Mouse (Mus musculus) heart, adult 2 months (tissue): Measurements from ENCODE around the gene Ugt1a10. TPM values are rescaled to one million over a fixed set of nuclear protein-coding genes. Genes with fewer than 3 reads are reported as not detected.
"Not testable (repeated sequence)": the region's sequence is repeated elsewhere in the genome, so short reads cannot be mapped to it uniquely, and the experiment has no call there.

Experiments
- DNase-seq, 2 experiments: peaks; one replicate each; pipeline ENCODE4 v3.0.0; 2021
- H3K27ac ChIP-seq: fragments of 200-600 bp; 2 replicates; pipeline ENCODE4 v1.8.1; 2022
- H3K27me3 ChIP-seq: fragments of 200-500 bp; 2 replicates; pipeline ENCODE4 v1.6.1; 2012; ENCODE audit warnings: mild to moderate bottlenecking, low read length, inconsistent platforms, mixed read lengths; ENCODE audit not compliant: control insufficient read depth, insufficient read depth
- H3K36me3 ChIP-seq: fragments of 200-500 bp; 2 replicates; pipeline ENCODE4 v1.6.1; 2012; ENCODE audit warnings: low read length, inconsistent platforms; ENCODE audit not compliant: control insufficient read depth, insufficient read depth
- H3K4me1 ChIP-seq: fragments of 200-500 bp; 2 replicates; pipeline ENCODE4 v1.6.1; 2011; ENCODE audit warnings: low read length; ENCODE audit not compliant: control insufficient read depth, insufficient read depth
- H3K4me3 ChIP-seq: fragments of 200-600 bp; 2 replicates; pipeline ENCODE4 v1.8.1; 2022
- H3K79me2 ChIP-seq: fragments of 200-500 bp; replicated peaks from 2 replicates; pipeline ENCODE4 v1.6.1; 2012; ENCODE audit warnings: mild to moderate bottlenecking, inconsistent platforms, low read length, moderate library complexity, mixed read lengths; ENCODE audit not compliant: control insufficient read depth, insufficient read depth
- H3K9ac ChIP-seq: fragments of 200-500 bp; 2 replicates; pipeline ENCODE4 v1.6.1; 2012; ENCODE audit warnings: low read depth, mild to moderate bottlenecking, control low read depth, inconsistent platforms, low read length, mixed read lengths
- CTCF ChIP-seq: fragments of 200-600 bp; IDR thresholded peaks from 2 replicates; pipeline ENCODE4 v1.8.1; 2022; ENCODE audit warnings: antibody characterized with exemption, mild to moderate bottlenecking, moderate library complexity
- EP300 ChIP-seq: fragments of 200-500 bp; IDR thresholded peaks from 2 replicates; pipeline ENCODE4 v1.6.1; 2011; ENCODE audit warnings: low read depth, low read length, control low read depth; ENCODE audit not compliant: insufficient read depth
- POLR2A ChIP-seq: fragments of 200-500 bp; IDR thresholded peaks from 2 replicates; pipeline ENCODE4 v1.6.1; 2011; ENCODE audit warnings: mild to moderate bottlenecking, low read depth, low read length, control low read depth; ENCODE audit not compliant: insufficient read depth
- WGBS: fragments of 180-500 bp; shearing (Covaris S2); methylation state at CpG from one replicate; pipeline ENCODE4 v1.1.7; 2018; 5-methylcytosine and 5-hydroxymethylcytosine counted together
- intact Hi-C: fragments of 180-260 bp; cut with DNase I; formaldehyde crosslinking; loops from one replicate; pipeline ENCODE4 v1.15.1; 2025
- polyA plus RNA-seq: library from polyadenylated mRNA; depleted of rRNA; stranded (reverse); fragments of >200 nt; gene quantifications from 2 replicates; pipeline ENCODE4 v1.2.3, GENCODE M21; 2012
- total RNA-seq, 2 experiments: library from RNA; stranded (reverse); gene quantifications; 2 replicates each; pipeline ENCODE4 v1.2.3; 2021

Gene Ugt1a10
- total and polyA plus RNA-seq, 3 experiments, result not detected

DNA sequence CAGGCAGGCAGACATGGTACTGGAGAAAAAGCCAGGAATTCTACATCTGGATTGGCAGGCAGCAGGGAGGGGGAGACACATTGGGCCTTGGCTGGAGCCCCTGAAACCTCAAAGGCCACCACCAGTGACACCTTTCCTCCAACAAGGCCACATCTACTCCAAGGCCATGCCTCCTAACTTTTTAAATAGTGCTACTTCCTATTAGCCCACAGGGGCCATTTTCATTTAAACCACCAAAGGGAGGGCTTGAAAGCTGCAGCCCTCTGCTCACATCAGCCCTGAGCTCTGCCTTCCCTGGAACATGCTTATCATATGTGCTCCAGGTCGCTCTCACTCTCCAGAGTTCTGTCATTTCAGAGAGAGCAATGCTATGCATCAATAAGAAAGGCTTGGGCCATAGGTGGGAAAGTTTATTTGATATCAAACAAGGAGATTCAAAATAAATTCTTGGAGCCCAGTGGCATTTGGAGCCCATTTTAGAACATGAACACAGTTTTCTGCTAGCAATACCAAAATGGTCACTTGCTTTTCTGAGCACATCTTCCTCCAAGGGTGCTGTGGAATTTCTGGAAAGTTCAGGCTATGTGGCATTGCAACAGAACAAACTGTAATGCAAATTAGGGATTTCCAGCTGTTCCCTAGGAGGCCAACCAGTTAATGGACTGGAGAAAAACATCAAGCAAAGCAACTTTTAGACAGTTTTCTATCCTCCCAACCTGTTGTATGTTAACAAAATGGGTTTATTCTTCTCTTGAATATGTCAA lies 49.7 kb downstream of the Ugt1a10 start:
- Histone ChIP-seq H3K79me2 (no peaks in the 10 kb centered on the region), H3K4me3 (no peak overlapping the region), H3K36me3 (no peaks in the 10 kb centered on the region), H3K4me1 (no peaks in the 10 kb centered on the region), H3K9ac (no peak overlapping the region), H3K27ac (no peak overlapping the region), H3K27me3 (no peaks in the 10 kb centered on the region)
- intact Hi-C loops, result no loop called here
- WGBS, result 95% methylated on average over 1 of the region's 1 CpGs
- TF ChIP-seq EP300 (no peak), CTCF (no peak), POLR2A (no peak)
- no peak for DNase-seq

DNA sequence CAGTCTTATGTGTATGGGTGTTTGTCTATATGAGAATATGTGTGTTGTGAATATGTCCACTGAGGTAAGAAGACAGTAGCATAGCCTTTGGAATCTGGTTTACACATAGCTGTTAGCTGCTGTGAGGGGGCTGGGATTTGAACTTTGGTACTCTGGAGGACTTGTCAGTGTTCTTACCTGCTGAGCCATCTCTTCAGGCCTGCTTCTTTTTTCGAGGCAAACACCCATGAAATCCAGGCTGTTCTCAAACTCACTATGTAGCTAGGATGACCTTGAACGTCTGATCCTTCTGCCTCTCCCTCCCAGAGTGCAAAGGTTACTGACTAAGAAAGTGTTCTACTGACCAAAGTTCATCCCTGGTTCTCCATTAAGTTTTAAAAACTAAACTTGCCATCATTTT lies 50.5 kb downstream of the Ugt1a10 start:
- WGBS, result 54% methylated on average over 2 of the region's 2 CpGs

DNA sequence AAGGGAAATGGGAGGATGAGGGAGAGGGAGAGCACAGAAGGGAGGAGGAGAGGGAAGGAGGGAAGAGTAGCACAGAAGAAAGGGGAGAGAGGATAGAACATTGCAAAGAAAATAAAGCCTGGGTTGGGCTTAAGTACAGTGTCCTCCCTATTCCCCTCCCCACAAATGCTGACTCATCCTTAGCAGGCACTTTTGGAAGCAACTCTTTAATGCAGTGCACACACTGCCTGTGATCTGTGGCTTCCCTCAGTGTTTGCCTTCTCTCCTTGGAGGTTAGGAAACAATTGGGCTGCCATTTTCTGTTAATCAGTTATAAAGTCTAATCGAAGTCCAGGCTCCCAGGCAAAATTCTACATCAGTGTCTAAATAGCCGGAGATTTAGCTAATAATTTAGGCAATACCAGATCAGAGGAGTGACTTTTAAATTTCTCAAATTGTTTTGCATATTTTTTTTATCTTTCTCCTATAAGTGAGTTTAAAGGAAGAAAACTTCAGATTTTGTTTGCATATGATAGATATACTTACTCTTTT lies 53.9 kb downstream of the Ugt1a10 start:
- H3K4me1 ChIP-seq, H3K36me3 ChIP-seq, H3K9ac ChIP-seq, H3K27ac ChIP-seq, H3K79me2 ChIP-seq, H3K27me3 ChIP-seq, H3K4me3 ChIP-seq, DNase-seq, intact Hi-C loops: not testable (repeated sequence)
- 80% methylated on average over 2 of the region's 2 CpGs for WGBS

More for the DNA sequence above, 50.5 kb downstream of the Ugt1a10 start:
- Histone ChIP-seq H3K27ac (no peak overlapping the region), H3K36me3 (no peaks in the 10 kb centered on the region), H3K27me3 (no peaks in the 10 kb centered on the region), H3K79me2 (no peaks in the 10 kb centered on the region), H3K9ac (no peak overlapping the region), H3K4me3 (no peak overlapping the region), H3K4me1 (no peaks in the 10 kb centered on the region)
- TF ChIP-seq EP300, result no peak
- no peak for TF ChIP-seq POLR2A
- TF ChIP-seq CTCF, result no peak
- DNase-seq, result no peak
- intact Hi-C loops, result no loop called here

DNA sequence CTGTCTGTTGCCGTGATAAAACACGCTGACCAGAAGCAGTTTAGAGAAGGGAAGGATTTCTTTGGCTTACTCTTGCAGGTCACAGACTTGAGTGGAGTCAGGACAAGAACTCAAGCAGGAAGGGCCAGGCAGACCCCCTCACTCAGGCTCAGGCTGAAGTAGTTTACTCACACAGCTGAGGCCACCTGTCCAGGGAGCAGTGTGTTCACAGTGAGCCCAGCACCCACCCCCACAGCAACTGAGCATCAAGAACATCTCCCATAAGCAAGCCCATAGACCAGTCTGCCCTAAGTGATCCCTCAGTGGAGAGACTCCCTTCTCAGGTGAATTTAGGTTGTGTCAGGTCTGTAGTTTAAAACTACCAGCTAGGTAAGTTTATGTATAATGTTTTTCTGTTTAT lies 54.4 kb downstream of the Ugt1a10 start:
- H3K36me3 ChIP-seq, H3K27me3 ChIP-seq, H3K9ac ChIP-seq, intact Hi-C loops, H3K79me2 ChIP-seq, H3K4me3 ChIP-seq, DNase-seq, H3K4me1 ChIP-seq, H3K27ac ChIP-seq: not testable (repeated sequence)
- WGBS, result 49% methylated on average over 2 of the region's 2 CpGs

DNA sequence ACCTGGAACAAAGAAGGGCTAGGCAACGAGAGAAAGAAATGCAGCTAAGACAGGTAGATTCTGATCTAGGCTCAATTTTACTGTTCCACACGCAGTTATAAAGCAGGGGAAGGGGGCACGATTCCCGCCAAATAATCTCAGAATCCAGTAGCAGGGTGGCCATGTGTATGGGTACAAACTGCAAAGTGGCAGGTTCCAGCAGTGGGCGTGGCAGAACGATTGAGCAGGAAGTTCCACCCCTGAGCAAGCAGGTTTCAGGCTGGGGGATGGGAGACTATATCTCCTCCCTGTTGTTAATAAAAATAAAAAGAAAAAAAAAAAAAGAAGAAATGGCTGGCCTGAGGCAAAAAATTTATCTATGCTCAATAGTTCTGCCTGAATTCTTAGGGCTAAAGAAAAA lies 57.6 kb downstream of the Ugt1a10 start:
- intact Hi-C loops, H3K4me3 ChIP-seq, H3K36me3 ChIP-seq, H3K79me2 ChIP-seq, H3K4me1 ChIP-seq, DNase-seq, H3K9ac ChIP-seq, H3K27ac ChIP-seq, H3K27me3 ChIP-seq: not testable (repeated sequence)
- WGBS, result 86% methylated on average over 6 of the region's 6 CpGs

DNA sequence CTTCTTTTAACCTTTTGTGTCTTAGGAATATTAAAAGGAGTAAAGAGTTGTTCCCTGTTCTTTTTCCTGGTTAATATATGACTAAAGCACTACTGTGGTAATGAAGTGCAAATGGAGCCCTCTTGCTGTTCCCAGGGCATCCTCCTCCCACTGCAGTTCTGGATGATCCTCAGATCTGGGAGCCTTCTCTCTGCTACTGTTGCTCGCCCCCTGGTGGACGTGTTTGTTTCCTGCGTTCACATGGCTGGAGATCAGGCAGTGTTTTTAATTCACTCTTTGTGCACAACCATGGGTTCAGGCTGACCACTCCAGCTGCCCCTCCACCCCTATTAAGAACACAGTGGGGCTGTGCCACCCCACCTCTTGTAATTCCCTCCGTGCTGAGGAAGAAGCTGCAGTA lies 65.4 kb downstream of the Ugt1a10 start:
- peak; percentile 47; the same call in 1 of the 2 replicates for TF ChIP-seq CTCF
- intact Hi-C loops, H3K36me3 ChIP-seq, DNase-seq, H3K79me2 ChIP-seq, H3K4me1 ChIP-seq, H3K4me3 ChIP-seq, H3K27ac ChIP-seq, H3K27me3 ChIP-seq, H3K9ac ChIP-seq: not testable (repeated sequence)
- 7% methylated on average over 4 of the region's 4 CpGs for WGBS

DNA sequence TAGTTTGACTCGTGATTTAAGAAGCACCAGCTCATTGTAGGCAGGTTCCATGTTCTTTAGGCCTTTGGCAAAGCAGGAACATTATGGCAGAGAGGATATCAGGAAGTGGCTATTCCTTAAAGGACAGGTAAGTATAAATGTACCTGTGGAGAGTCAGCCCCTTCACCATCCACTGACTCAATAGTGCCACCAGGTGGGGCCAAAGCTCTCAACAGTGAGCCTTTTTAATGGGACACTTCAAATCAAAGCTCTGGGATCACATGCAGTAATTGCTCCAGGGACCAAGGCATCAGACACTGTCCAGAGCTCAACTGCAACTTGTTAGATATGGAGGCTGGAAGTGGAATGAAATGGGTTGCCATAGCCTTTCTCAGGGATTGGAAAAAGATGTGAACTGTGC lies 66.3 kb downstream of the Ugt1a10 start:
- H3K9ac ChIP-seq, DNase-seq, H3K36me3 ChIP-seq, H3K4me1 ChIP-seq, H3K4me3 ChIP-seq, H3K79me2 ChIP-seq, H3K27ac ChIP-seq, intact Hi-C loops, H3K27me3 ChIP-seq: not testable (repeated sequence)
- WGBS, result no CpG with 5 or more reads among the region's 1 CpGs

DNA sequence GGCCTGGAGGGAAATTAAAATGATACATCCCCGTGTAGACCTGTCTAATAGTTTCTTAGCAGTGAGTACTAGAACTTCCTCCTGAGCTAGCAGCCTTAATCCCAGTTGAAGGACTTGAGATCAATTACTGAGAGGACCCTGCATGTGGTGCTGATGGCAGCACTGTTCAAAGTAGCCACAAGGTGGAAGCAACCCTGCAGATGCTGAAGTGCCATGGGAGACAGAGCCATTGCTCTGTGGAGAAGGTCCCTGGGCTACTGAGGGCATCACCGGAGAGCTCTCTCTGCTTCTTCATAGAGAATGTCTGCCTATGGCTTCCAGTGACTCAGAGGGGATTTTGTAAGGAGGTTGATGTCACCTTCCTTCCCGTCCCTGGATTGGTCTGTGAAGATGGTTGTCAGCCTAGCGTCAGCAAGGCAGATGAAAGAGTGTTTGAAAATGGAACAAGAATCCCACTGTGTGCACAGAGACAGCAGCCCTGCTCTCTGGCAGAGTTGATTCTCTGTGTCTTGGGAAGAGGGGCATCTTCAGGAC lies 70.7 kb downstream of the Ugt1a10 start:
- 74% methylated on average over 4 of the region's 4 CpGs for WGBS
- H3K9ac ChIP-seq, H3K79me2 ChIP-seq, intact Hi-C loops, H3K27me3 ChIP-seq, H3K4me3 ChIP-seq, H3K27ac ChIP-seq, H3K4me1 ChIP-seq, H3K36me3 ChIP-seq, DNase-seq: not testable (repeated sequence)

DNA sequence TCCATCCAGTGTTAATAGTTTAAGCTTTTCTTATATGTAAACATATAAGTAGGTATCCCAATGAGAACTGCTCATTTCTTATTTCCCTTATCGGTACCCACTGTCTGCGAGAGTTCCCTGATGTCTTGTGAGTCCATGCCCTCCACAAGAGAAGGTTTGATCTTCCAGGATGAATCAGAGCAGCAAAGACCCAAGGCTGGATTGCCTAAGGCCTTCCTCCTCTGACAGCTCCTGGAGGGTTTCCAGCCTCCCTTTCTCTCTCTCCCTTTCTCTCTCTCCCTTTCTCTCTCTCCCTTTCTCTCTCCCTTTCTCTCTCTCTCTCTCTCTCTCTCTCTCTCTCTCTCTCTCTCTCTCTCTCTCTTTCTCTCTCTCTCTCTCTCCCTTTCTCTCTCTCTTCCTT lies 73.9 kb downstream of the Ugt1a10 start:
- H3K27me3 ChIP-seq, H3K36me3 ChIP-seq, DNase-seq, H3K79me2 ChIP-seq, H3K4me3 ChIP-seq, H3K9ac ChIP-seq, intact Hi-C loops, H3K27ac ChIP-seq, H3K4me1 ChIP-seq: not testable (repeated sequence)
- 76% methylated on average over 2 of the region's 2 CpGs for WGBS
